Mouse (Mus musculus) mesoderm, embryonic 11.5 days (tissue): ENCODE data around the gene Actrt1.

Experiments
- DNase-seq: peaks from one replicate; pipeline ENCODE4 v3.0.0-alpha.2; 2012; ENCODE audit warnings: low read depth, low spot score

Actrt1 gene

GRCm38 (mm10) chrX:46328707-46329106 is at the start of gene Actrt1:
Actrt1 (plus strand) TSS chrX:46329007.
- no peak for DNase-seq

GRCm38 (mm10) chrX:46331463-46332115 is 2.8 kb downstream of the Actrt1 start:
- no peak for DNase-seq
